Comparison of ENCODE assay signal across 16 mouse cellular contexts in the genomic region with DNA sequence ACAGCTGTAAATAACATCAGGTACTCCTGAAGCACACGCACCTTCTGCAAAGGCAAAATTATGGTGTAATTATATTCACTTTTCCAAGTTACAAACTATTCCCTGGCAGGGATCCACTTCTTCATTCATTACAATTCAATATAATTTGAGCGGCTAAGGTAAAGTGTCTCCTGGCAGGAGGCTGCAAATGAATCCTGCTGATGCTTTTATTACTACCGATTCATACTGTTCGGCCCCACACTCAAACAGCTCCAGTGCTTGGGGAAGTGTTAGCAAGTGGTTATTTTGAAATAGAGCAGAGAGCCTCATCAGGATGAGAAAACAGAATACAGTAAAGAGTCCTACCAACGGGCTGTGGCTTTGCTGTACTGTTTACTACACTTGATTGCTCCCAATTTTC.
"Had no signal": no experiment of that assay in that cellular context is flagged by ENCODE, and none has a peak within 500 bp of the region (broad histone marks: within the 10 kb centered on the region; RNA-seq: fewer than 3 reads in every experiment).

No protein-coding gene starts in this region.

- H3K4me3 ChIP-seq: limb, embryonic 10.5 days; limb, embryonic 13.5 days; liver, embryonic 13.5 days; myocyte had no signal

- H3K36me3 ChIP-seq: limb, embryonic 10.5 days; limb, embryonic 13.5 days; liver, embryonic 13.5 days had no signal

- H3K4me1 ChIP-seq: limb, embryonic 10.5 days; limb, embryonic 13.5 days; liver, embryonic 13.5 days had no signal

- H3K27me3 ChIP-seq: limb, embryonic 13.5 days; liver, embryonic 13.5 days had no signal

- H3K27ac ChIP-seq: limb, embryonic 10.5 days; limb, embryonic 13.5 days; liver, embryonic 13.5 days had no signal

- H3K9me3 ChIP-seq: limb, embryonic 10.5 days; limb, embryonic 13.5 days; liver, embryonic 13.5 days had no signal

- DNase-seq: kidney, adult 18-20 months; kidney, adult 9 months; kidney, postnatal 14 days; kidney, postnatal 4 days; liver; liver, embryonic 13.5 days; lung, adult 2 months; lung, postnatal 14 days; lung, postnatal 4 days; midbrain, embryonic 14.5 days; thymus, adult 18-20 months; thymus, postnatal 36 days had no signal

- H3K4me2 ChIP-seq: limb, embryonic 13.5 days; liver, embryonic 13.5 days; midbrain, embryonic 11.5 days had no signal

- H3K9ac ChIP-seq: limb, embryonic 13.5 days; liver, embryonic 13.5 days had no signal
